Mouse (Mus musculus): ENCODE data around the gene Tmem259.

Tmem259 gene

GRCm38 (mm10) chr10:79984195-79984816 lies at the start of gene Tmem259:
Tmem259 (minus strand) TSS chr10:79984330.
- peak; percentile 93 for DNase-seq (ENCODE audit: low read depth, low spot score)

- DNase-seq (ENCODE audit: low read depth, low spot score): no peak
These were observed 48.8 kb upstream of the Tmem259 start for GRCm38 (mm10) chr10:80032799-80033480.

- no peak for DNase-seq (ENCODE audit: low read depth, low spot score)
These were observed 46.6 kb upstream of the Tmem259 start for GRCm38 (mm10) chr10:80030736-80031135.

GRCm38 (mm10) chr10:80030191-80030590 lies 46.1 kb upstream of the Tmem259 start:
- DNase-seq (ENCODE audit: low read depth, low spot score): no peak

GRCm38 (mm10) chr10:80028521-80028846 lies 44.4 kb upstream of the Tmem259 start:
- DNase-seq (ENCODE audit: low read depth, low spot score): no peak

- DNase-seq (ENCODE audit: low read depth, low spot score): peak; percentile 90
These were observed 43.8 kb upstream of the Tmem259 start for GRCm38 (mm10) chr10:80027681-80028520.

- peak; percentile 88 for DNase-seq (ENCODE audit: low read depth, low spot score)
These were observed 41.8 kb upstream of the Tmem259 start for GRCm38 (mm10) chr10:80025889-80026288.

- DNase-seq (ENCODE audit: low read depth, low spot score): no peak
These were observed 41.3 kb upstream of the Tmem259 start for GRCm38 (mm10) chr10:80025463-80025862.

- DNase-seq (ENCODE audit: low read depth, low spot score): no peak
These were observed 40.9 kb upstream of the Tmem259 start for GRCm38 (mm10) chr10:80025044-80025347.

GRCm38 (mm10) chr10:80024229-80025043 lies 40.3 kb upstream of the Tmem259 start:
- DNase-seq (ENCODE audit: low read depth, low spot score): no peak

- DNase-seq (ENCODE audit: low read depth, low spot score): no peak
These were observed 39.6 kb upstream of the Tmem259 start for GRCm38 (mm10) chr10:80023758-80024157.

- no peak for DNase-seq (ENCODE audit: low read depth, low spot score)
These were observed 38.7 kb upstream of the Tmem259 start for GRCm38 (mm10) chr10:80022806-80023205.

GRCm38 (mm10) chr10:80022164-80022563 lies 38.0 kb upstream of the Tmem259 start:
- DNase-seq (ENCODE audit: low read depth, low spot score): no peak

- no peak for DNase-seq (ENCODE audit: low read depth, low spot score)
These were observed 37.2 kb upstream of the Tmem259 start for GRCm38 (mm10) chr10:80021320-80021641.

GRCm38 (mm10) chr10:80020603-80021319 lies 36.6 kb upstream of the Tmem259 start:
- no peak for DNase-seq (ENCODE audit: low read depth, low spot score)

- DNase-seq (ENCODE audit: low read depth, low spot score): no peak
These were observed 36.1 kb upstream of the Tmem259 start for GRCm38 (mm10) chr10:80020191-80020590.

GRCm38 (mm10) chr10:80019471-80020131 lies 35.5 kb upstream of the Tmem259 start:
- no peak for DNase-seq (ENCODE audit: low read depth, low spot score)

- DNase-seq (ENCODE audit: low read depth, low spot score): no peak
These were observed 34.7 kb upstream of the Tmem259 start for GRCm38 (mm10) chr10:80018739-80019297.

GRCm38 (mm10) chr10:80017771-80018170 lies 33.6 kb upstream of the Tmem259 start:
- no peak for DNase-seq (ENCODE audit: low read depth, low spot score)

- DNase-seq (ENCODE audit: low read depth, low spot score): no peak
These were observed 33.2 kb upstream of the Tmem259 start for GRCm38 (mm10) chr10:80017361-80017760.

- DNase-seq (ENCODE audit: low read depth, low spot score): no peak
These were observed 32.8 kb upstream of the Tmem259 start for GRCm38 (mm10) chr10:80016931-80017330.

Data from ES-CJ7 (cell line).